Mouse (Mus musculus): ENCODE results near the gene Zfp949.

- TF ChIP-seq EP300 (optimal IDR thresholded peaks at IDR 0.05): no peak
- no peak for TF ChIP-seq CTCF (IDR thresholded peaks at IDR 0.05; ENCODE audit: low read depth)
Measured at GRCm38 (mm10) chr9:88553071-88553470, 5.3 kb downstream of the Zfp949 start.
